Mouse (Mus musculus) kidney, embryonic 15.5 days (tissue): ENCODE measurements around the gene Cacna1d. TPM values are rescaled to one million over a fixed set of nuclear protein-coding genes. Genes with fewer than 3 reads are reported as not detected.

Source experiments
- ATAC-seq: fragments of 200-750 bp; cut with Nextera tagmentation; replicated peaks from 2 replicates; pipeline ENCODE4 v1.8.0; 2017; ENCODE audit warnings: moderate TSS enrichment; ENCODE audit not compliant: low FRiP score
- H3K27ac ChIP-seq: fragments of 300-500 bp; sonication (generic); 2 replicates; pipeline ENCODE4 v1.5.1; 2015; ENCODE audit warnings: mild to moderate bottlenecking, inconsistent platforms
- H3K27me3 ChIP-seq: fragments of 300-500 bp; sonication (generic); 2 replicates; pipeline ENCODE4 v1.6.1; 2015; ENCODE audit warnings: inconsistent platforms
- H3K36me3 ChIP-seq: fragments of 300-500 bp; sonication (generic); 2 replicates; pipeline ENCODE4 v1.6.1; 2015; ENCODE audit warnings: inconsistent platforms
- H3K4me1 ChIP-seq: fragments of 300-500 bp; sonication (generic); 2 replicates; pipeline ENCODE4 v1.6.1; 2015; ENCODE audit warnings: inconsistent platforms
- H3K4me2 ChIP-seq: fragments of 300-500 bp; sonication (generic); 2 replicates; pipeline ENCODE4 v1.6.1; 2015; ENCODE audit warnings: moderate library complexity, mild to moderate bottlenecking, inconsistent platforms
- H3K4me3 ChIP-seq: fragments of 300-500 bp; sonication (generic); replicated peaks from 2 replicates; pipeline ENCODE4 v1.5.1; 2015; ENCODE audit warnings: mild to moderate bottlenecking, inconsistent platforms
- H3K9ac ChIP-seq: fragments of 300-500 bp; sonication (generic); 2 replicates; pipeline ENCODE4 v1.6.1; 2015; ENCODE audit warnings: mild to moderate bottlenecking, inconsistent platforms
- H3K9me3 ChIP-seq: fragments of 300-500 bp; sonication (generic); replicated peaks from 2 replicates; pipeline ENCODE4 v1.6.1; 2016; ENCODE audit warnings: inconsistent platforms
- WGBS: fragments of 180-500 bp; shearing (Covaris S2); methylation state at CpG from one replicate; pipeline ENCODE4 v1.1.7; 2015; ENCODE audit warnings: mixed read lengths; 5-methylcytosine and 5-hydroxymethylcytosine counted together
- polyA plus RNA-seq: library from polyadenylated mRNA; unstranded; fragments of >200 nt; fragmentation: Nextera tagmentation; extraction: Ambion mirVana; gene quantifications from 2 replicates; pipeline ENCODE4 v1.2.1, GENCODE M21; 2015

The Cacna1d gene
- polyA plus RNA-seq, 1 experiment from 2014 or later = 3.3 TPM

- WGBS = 61% methylated on average over 7 of the region's 7 CpGs
- no peak for ATAC-seq
- no peaks in the 10 kb centered on the region for H3K36me3 ChIP-seq
- no peak overlapping the region for H3K4me3 ChIP-seq
- H3K4me1 ChIP-seq = peaks cover 4% of the 10 kb centered on the region; the same call in 1 of the 2 replicates
- no peak overlapping the region for H3K27ac ChIP-seq
- no peak overlapping the region for H3K9ac ChIP-seq
- H3K9me3 ChIP-seq = no peaks in the 10 kb centered on the region
- no peak overlapping the region for H3K4me2 ChIP-seq
- no peaks in the 10 kb centered on the region for H3K27me3 ChIP-seq
Measured at GRCm38 (mm10) chr14:30419458-30419857, 71.8 kb downstream of the Cacna1d start.

DNA sequence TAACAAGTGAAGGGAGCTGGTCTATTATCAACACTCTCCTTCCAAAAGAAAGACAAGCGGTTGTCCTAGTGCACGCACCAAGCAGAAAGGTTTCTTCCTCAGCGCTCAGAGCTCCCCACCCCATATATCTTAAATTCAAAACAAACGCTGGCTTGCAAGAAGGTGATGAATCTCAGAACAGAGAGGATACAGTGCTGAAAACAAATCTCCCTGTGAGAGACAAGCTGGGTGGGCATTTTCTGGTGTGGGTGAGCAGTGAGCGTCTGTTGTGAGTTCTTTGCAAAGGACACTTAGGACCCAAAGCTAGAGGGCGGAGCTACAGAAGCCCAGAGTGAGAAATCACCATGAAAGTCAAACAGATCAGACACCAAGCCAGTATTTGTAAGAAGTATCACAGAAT lies 72.2 kb downstream of the Cacna1d start:
- Histone ChIP-seq H3K4me3 (no peak overlapping the region), H3K9me3 (no peaks in the 10 kb centered on the region), H3K27me3 (no peaks in the 10 kb centered on the region), H3K4me1 (peaks cover 4% of the 10 kb centered on the region; the same call in 1 of the 2 replicates), H3K4me2 (no peak overlapping the region), H3K9ac (no peak overlapping the region), H3K27ac (no peak overlapping the region), H3K36me3 (no peaks in the 10 kb centered on the region)
- WGBS = 53% methylated on average over 6 of the region's 6 CpGs
- ATAC-seq = no peak

DNA sequence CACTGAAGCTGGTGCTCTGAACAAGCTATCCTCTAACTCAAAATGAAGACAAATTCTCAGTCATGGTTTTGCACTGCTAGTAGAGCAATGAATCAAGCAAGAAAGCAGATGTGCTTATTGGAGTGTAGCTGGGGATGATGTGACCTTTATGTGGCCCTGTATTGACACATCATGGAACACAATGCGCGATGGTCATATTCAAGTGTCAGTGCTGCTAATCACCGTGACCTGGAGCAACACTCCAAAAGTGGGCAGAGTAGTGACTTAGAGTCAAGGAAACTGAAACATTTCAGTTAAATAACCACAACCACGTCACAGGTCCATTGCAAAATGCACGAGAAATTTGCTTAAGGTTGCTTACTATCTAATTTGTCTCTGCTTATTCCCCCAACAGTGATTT lies 75.4 kb downstream of the Cacna1d start:
- no peaks in the 10 kb centered on the region for H3K27me3 ChIP-seq
- no peaks in the 10 kb centered on the region for H3K36me3 ChIP-seq
- H3K27ac ChIP-seq = no peak overlapping the region
- no peak overlapping the region for H3K9ac ChIP-seq
- peaks cover 7% of the 10 kb centered on the region; the same call in 1 of the 2 replicates for H3K4me1 ChIP-seq
- H3K4me3 ChIP-seq = no peak overlapping the region
- H3K4me2 ChIP-seq = no peak overlapping the region
- 92% methylated on average over 5 of the region's 5 CpGs for WGBS
- H3K9me3 ChIP-seq = no peaks in the 10 kb centered on the region
- ATAC-seq = no peak

DNA sequence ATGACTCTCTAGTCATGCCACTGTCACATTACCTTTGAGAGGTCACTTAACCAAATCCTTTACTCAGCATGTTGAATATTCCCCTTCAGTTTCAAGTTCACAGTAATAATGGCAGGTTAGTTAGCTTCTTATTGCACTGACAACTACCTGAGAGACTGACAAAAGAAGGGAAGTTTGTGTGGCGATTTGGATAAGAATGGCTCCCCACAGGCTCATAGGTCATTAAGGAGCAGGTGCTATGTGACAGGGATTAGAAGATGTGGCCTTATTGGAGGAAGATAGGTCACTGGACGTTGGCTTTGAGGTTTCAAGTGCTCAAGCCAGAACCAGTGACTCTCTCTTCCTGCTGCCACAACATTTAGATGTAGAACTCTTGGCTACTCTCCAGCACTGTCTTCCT lies 77.1 kb downstream of the Cacna1d start:
- Histone ChIP-seq H3K9me3 (no peaks in the 10 kb centered on the region), H3K4me1 (peaks cover 8% of the 10 kb centered on the region; the same call in 1 of the 2 replicates), H3K9ac (no peak overlapping the region), H3K4me2 (no peak overlapping the region), H3K4me3 (no peak overlapping the region), H3K27me3 (no peaks in the 10 kb centered on the region), H3K27ac (no peak overlapping the region), H3K36me3 (no peaks in the 10 kb centered on the region)
- WGBS = 70% methylated on average over 2 of the region's 2 CpGs
- no peak for ATAC-seq

GRCm38 (mm10) chr14:30409331-30409730 lies 81.9 kb downstream of the Cacna1d start:
- Histone ChIP-seq H3K9ac (no peak overlapping the region), H3K36me3 (no peaks in the 10 kb centered on the region), H3K4me2 (no peak overlapping the region), H3K4me3 (no peak overlapping the region), H3K27ac (no peak overlapping the region), H3K27me3 (no peaks in the 10 kb centered on the region), H3K9me3 (no peaks in the 10 kb centered on the region), H3K4me1 (0 out of 2 replicates have a peak, but pooled peaks cover 9% of the 10 kb centered on the region)
- WGBS = 85% methylated on average over 4 of the region's 4 CpGs
- no peak for ATAC-seq

- Histone ChIP-seq H3K4me2 (0 out of 2 replicates have a peak overlapping the region, but pooled peaks have one; percentile 0), H3K27ac (peak overlapping the region; percentile 24), H3K36me3 (no peaks in the 10 kb centered on the region), H3K9me3 (no peaks in the 10 kb centered on the region), H3K4me1 (0 out of 2 replicates have a peak, but pooled peaks cover 6% of the 10 kb centered on the region), H3K27me3 (no peaks in the 10 kb centered on the region), H3K4me3 (no peak overlapping the region), H3K9ac (no peak overlapping the region)
- WGBS = 52% methylated on average over 8 of the region's 8 CpGs
- no peak for ATAC-seq
Measured at GRCm38 (mm10) chr14:30405456-30406225, 85.6 kb downstream of the Cacna1d start.

DNA sequence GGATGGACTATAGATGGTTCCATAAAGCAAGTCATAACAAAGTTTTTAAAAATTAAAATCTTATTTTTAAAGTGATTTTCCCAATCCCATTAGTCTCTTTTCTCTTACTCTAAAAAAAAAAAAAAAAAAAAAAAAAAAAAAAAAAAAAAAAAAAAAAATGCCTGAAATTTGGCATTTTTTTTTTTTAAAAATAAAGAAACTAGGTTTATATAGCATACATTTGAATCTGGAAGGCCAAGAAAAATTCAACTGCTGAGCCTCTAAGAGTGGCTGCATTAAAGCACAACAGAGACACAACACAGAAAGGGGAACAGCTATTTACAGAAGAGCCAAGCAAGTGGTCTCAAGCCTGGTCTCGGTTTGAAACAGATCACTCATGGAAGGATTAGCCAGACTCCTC lies 112.9 kb downstream of the Cacna1d start:
- H3K4me2 ChIP-seq = no peak overlapping the region
- H3K36me3 ChIP-seq = no peaks in the 10 kb centered on the region
- WGBS = 86% methylated on average over 1 of the region's 1 CpGs
- no peak for ATAC-seq
- no peaks in the 10 kb centered on the region for H3K27me3 ChIP-seq
- no peak overlapping the region for H3K27ac ChIP-seq
- no peaks in the 10 kb centered on the region for H3K9me3 ChIP-seq
- H3K4me1 ChIP-seq = no peaks in the 10 kb centered on the region
- H3K9ac ChIP-seq = no peak overlapping the region
- no peak overlapping the region for H3K4me3 ChIP-seq

- Histone ChIP-seq H3K36me3 (no peaks in the 10 kb centered on the region), H3K27me3 (no peaks in the 10 kb centered on the region), H3K4me1 (no peaks in the 10 kb centered on the region), H3K4me2 (no peak overlapping the region), H3K9ac (no peak overlapping the region), H3K9me3 (no peaks in the 10 kb centered on the region), H3K27ac (no peak overlapping the region), H3K4me3 (no peak overlapping the region)
- 11% methylated on average over 1 of the region's 1 CpGs for WGBS
- no peak for ATAC-seq
Measured at GRCm38 (mm10) chr14:30372878-30373277, 118.4 kb downstream of the Cacna1d start.

GRCm38 (mm10) chr14:30371070-30371469 lies 120.2 kb downstream of the Cacna1d start:
- ATAC-seq = no peak
- 73% methylated on average over 2 of the region's 2 CpGs for WGBS
- no peaks in the 10 kb centered on the region for H3K27me3 ChIP-seq
- H3K36me3 ChIP-seq = no peaks in the 10 kb centered on the region
- no peaks in the 10 kb centered on the region for H3K9me3 ChIP-seq
- no peak overlapping the region for H3K9ac ChIP-seq
- H3K27ac ChIP-seq = no peak overlapping the region
- no peak overlapping the region for H3K4me3 ChIP-seq
- no peaks in the 10 kb centered on the region for H3K4me1 ChIP-seq
- H3K4me2 ChIP-seq = no peak overlapping the region

GRCm38 (mm10) chr14:30367074-30367473 lies 124.2 kb downstream of the Cacna1d start:
- no peak for ATAC-seq
- no peaks in the 10 kb centered on the region for H3K36me3 ChIP-seq
- 81% methylated on average over 4 of the region's 4 CpGs for WGBS
- no peak overlapping the region for H3K4me2 ChIP-seq
- no peaks in the 10 kb centered on the region for H3K9me3 ChIP-seq
- H3K4me1 ChIP-seq = no peaks in the 10 kb centered on the region
- no peaks in the 10 kb centered on the region for H3K27me3 ChIP-seq
- no peak overlapping the region for H3K4me3 ChIP-seq
- no peak overlapping the region for H3K27ac ChIP-seq
- H3K9ac ChIP-seq = no peak overlapping the region

- Histone ChIP-seq H3K27ac (no peak overlapping the region), H3K4me3 (no peak overlapping the region), H3K9me3 (no peaks in the 10 kb centered on the region), H3K27me3 (no peaks in the 10 kb centered on the region), H3K9ac (no peak overlapping the region), H3K4me2 (no peak overlapping the region), H3K4me1 (no peaks in the 10 kb centered on the region), H3K36me3 (no peaks in the 10 kb centered on the region)
- WGBS = 63% methylated on average over 5 of the region's 5 CpGs
- ATAC-seq = no peak
Measured at GRCm38 (mm10) chr14:30365866-30366265, 125.4 kb downstream of the Cacna1d start.

DNA sequence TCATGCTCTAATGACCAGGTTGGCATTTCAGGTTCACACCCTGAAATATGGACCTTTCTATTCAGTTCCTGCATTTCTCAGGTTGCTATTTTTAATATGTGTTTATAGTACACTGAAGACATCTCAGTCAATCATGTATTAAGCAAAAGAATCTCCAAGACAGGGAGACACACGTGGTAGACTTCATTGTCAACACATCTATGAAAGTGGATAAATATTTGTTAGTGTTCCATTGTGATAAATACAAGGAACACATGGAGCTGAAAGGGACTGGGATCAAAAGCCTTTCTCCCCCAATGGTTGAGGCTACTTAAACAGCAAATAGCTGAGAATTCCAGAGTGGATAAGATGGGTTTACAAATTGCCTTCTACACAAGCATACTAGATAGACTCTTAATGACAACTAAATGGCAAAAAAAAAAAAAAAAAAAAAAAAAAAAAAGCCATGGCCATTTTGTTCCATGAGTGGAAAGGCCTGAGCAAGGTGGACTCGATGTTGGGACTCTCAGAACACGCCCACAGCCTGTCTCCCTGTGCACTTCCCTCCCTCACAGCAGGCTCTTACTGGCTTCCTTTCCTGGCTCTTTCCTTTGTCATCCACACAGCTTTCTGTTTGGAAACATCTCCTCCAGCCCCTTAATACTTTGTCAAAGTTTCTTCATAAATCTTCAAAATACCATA lies 127.6 kb downstream of the Cacna1d start:
- Histone ChIP-seq H3K27ac (no peak overlapping the region), H3K9ac (no peak overlapping the region), H3K4me2 (no peak overlapping the region), H3K36me3 (no peaks in the 10 kb centered on the region), H3K4me3 (no peak overlapping the region), H3K4me1 (no peaks in the 10 kb centered on the region), H3K27me3 (no peaks in the 10 kb centered on the region), H3K9me3 (no peaks in the 10 kb centered on the region)
- ATAC-seq = no peak
- WGBS = 76% methylated on average over 3 of the region's 3 CpGs
